Mouse (Mus musculus) bone marrow, adult 2 months (tissue): ENCODE results near the gene Tada2b. TPM values are rescaled to one million over a fixed set of nuclear protein-coding genes. Genes with fewer than 3 reads are reported as not detected.
A peak's percentile ranks its signal among the peaks of the same experiment; 100 is the strongest.

Experiments
- H3K27ac ChIP-seq: fragments of 200-500 bp; 2 replicates; pipeline ENCODE4 v1.5.1; 2012; ENCODE audit warnings: low read depth, mild to moderate bottlenecking, control low read depth, inconsistent platforms, low read length; ENCODE audit not compliant: control insufficient read depth, poor library complexity, insufficient read depth
- H3K4me1 ChIP-seq: fragments of 200-500 bp; 2 replicates; pipeline ENCODE4 v1.6.1; 2011; ENCODE audit warnings: low read length; ENCODE audit not compliant: control insufficient read depth, insufficient read depth
- H3K4me3 ChIP-seq: fragments of 200-500 bp; replicated peaks from 2 replicates; pipeline ENCODE3; 2011; ENCODE audit warnings: mild to moderate bottlenecking, low read depth, low read length, control low read depth; ENCODE audit not compliant: control insufficient read depth
- CTCF ChIP-seq: fragments of 200-500 bp; IDR thresholded peaks from 2 replicates; pipeline ENCODE4 v1.5.1; 2011; ENCODE audit warnings: low read length, control low read depth; ENCODE audit not compliant: control insufficient read depth, insufficient read depth
- POLR2A ChIP-seq: fragments of 200-500 bp; IDR thresholded peaks from 2 replicates; pipeline ENCODE4 v1.6.1; 2011; ENCODE audit warnings: low read depth, mild to moderate bottlenecking, control low read depth, low read length, borderline replicate concordance; ENCODE audit not compliant: control insufficient read depth
- WGBS: fragments of 180-500 bp; shearing (Covaris S2); methylation state at CpG from one replicate; pipeline ENCODE4 v1.1.7; 2018; 5-methylcytosine and 5-hydroxymethylcytosine counted together
- polyA plus RNA-seq: library from polyadenylated mRNA; stranded (reverse); fragments of >200 nt; gene quantifications from 2 replicates; pipeline ENCODE4 v1.2.4, GENCODE M21; 2011; ENCODE audit warnings: low replicate concordance; ENCODE audit not compliant: missing spikeins, insufficient read depth, insufficient read length

The Tada2b gene
- 6.4 and 7.9 TPM in 2 replicates for polyA plus RNA-seq

GRCm38 (mm10) chr5:36484171-36484990 lies at the start of gene Tada2b, which contains the start of gene Ccdc96:
TSS of gene Tada2b (minus strand) at chr5:36484285.
TSS of gene Ccdc96 (plus strand) at chr5:36484588.
- WGBS, result 6% methylated on average over 97 of the region's 97 CpGs
- Histone ChIP-seq H3K4me1 (peaks cover 16% of the 10 kb centered on the region), H3K4me3 (peak within 1 kb of the TSS; percentile 83), H3K27ac (peak within 1 kb of the TSS; percentile 83)
- peak; percentile 40; the same call in 1 of the 2 replicates for TF ChIP-seq POLR2A
- TF ChIP-seq CTCF, result peak; percentile 42; the same call in 1 of the 2 replicates

- H3K4me1 ChIP-seq, result peaks cover 9% of the 10 kb centered on the region
- peak overlapping the region; percentile 80 for H3K4me3 ChIP-seq
- H3K27ac ChIP-seq, result peak overlapping the region; percentile 15; the same call in 1 of the 2 replicates
- WGBS, result 2% methylated on average over 28 of the region's 28 CpGs
- TF ChIP-seq POLR2A, result peak; percentile 41; the same call in 1 of the 2 replicates
- TF ChIP-seq CTCF, result no peak
Observed at GRCm38 (mm10) chr5:36530129-36530751, 46.2 kb upstream of the Tada2b start.

- WGBS, result 28% methylated on average over 5 of the region's 5 CpGs
- Histone ChIP-seq H3K4me1 (peaks cover 9% of the 10 kb centered on the region), H3K27ac (no peak overlapping the region), H3K4me3 (no peak overlapping the region)
- TF ChIP-seq CTCF (no peak), POLR2A (no peak)
Observed at GRCm38 (mm10) chr5:36529698-36530097, 45.6 kb upstream of the Tada2b start.

- Histone ChIP-seq H3K4me3 (no peak overlapping the region), H3K4me1 (0 out of 2 replicates have a peak, but pooled peaks cover 3% of the 10 kb centered on the region), H3K27ac (no peak overlapping the region)
- no peak for TF ChIP-seq CTCF
- no peak for TF ChIP-seq POLR2A
- 76% methylated on average over 2 of the region's 2 CpGs for WGBS
Observed at GRCm38 (mm10) chr5:36526921-36527320, 42.8 kb upstream of the Tada2b start.

GRCm38 (mm10) chr5:36526274-36526673 lies 42.2 kb upstream of the Tada2b start:
- WGBS, result 76% methylated on average over 5 of the region's 5 CpGs
- TF ChIP-seq POLR2A, result no peak
- peak; percentile 58; the same call in 1 of the 2 replicates for TF ChIP-seq CTCF
- no peak overlapping the region for H3K27ac ChIP-seq
- no peak overlapping the region for H3K4me3 ChIP-seq
- 0 out of 2 replicates have a peak, but pooled peaks cover 3% of the 10 kb centered on the region for H3K4me1 ChIP-seq

GRCm38 (mm10) chr5:36525216-36525615 lies 41.1 kb upstream of the Tada2b start:
- 0 out of 2 replicates have a peak, but pooled peaks cover 2% of the 10 kb centered on the region for H3K4me1 ChIP-seq
- H3K27ac ChIP-seq, result no peak overlapping the region
- whole genome bisulfite sequencing, result 56% methylated on average over 2 of the region's 2 CpGs
- TF ChIP-seq POLR2A (no peak), CTCF (no peak)
- no peak overlapping the region for H3K4me3 ChIP-seq

GRCm38 (mm10) chr5:36523219-36523703 lies 39.2 kb upstream of the Tada2b start:
- 63% methylated on average over 5 of the region's 5 CpGs for WGBS
- H3K4me1 ChIP-seq, result no peaks in the 10 kb centered on the region
- H3K4me3 ChIP-seq, result no peak overlapping the region
- TF ChIP-seq POLR2A, result no peak
- TF ChIP-seq CTCF, result no peak
- no peak overlapping the region for H3K27ac ChIP-seq

- TF ChIP-seq POLR2A (no peak), CTCF (no peak)
- no peak overlapping the region for H3K27ac ChIP-seq
- 65% methylated on average over 2 of the region's 2 CpGs for WGBS
- H3K4me3 ChIP-seq, result no peak overlapping the region
- H3K4me1 ChIP-seq, result no peaks in the 10 kb centered on the region
Observed at GRCm38 (mm10) chr5:36522782-36523181, 38.7 kb upstream of the Tada2b start.
